ENCODE assay signal across 9 mouse cellular contexts in the genomic region with DNA sequence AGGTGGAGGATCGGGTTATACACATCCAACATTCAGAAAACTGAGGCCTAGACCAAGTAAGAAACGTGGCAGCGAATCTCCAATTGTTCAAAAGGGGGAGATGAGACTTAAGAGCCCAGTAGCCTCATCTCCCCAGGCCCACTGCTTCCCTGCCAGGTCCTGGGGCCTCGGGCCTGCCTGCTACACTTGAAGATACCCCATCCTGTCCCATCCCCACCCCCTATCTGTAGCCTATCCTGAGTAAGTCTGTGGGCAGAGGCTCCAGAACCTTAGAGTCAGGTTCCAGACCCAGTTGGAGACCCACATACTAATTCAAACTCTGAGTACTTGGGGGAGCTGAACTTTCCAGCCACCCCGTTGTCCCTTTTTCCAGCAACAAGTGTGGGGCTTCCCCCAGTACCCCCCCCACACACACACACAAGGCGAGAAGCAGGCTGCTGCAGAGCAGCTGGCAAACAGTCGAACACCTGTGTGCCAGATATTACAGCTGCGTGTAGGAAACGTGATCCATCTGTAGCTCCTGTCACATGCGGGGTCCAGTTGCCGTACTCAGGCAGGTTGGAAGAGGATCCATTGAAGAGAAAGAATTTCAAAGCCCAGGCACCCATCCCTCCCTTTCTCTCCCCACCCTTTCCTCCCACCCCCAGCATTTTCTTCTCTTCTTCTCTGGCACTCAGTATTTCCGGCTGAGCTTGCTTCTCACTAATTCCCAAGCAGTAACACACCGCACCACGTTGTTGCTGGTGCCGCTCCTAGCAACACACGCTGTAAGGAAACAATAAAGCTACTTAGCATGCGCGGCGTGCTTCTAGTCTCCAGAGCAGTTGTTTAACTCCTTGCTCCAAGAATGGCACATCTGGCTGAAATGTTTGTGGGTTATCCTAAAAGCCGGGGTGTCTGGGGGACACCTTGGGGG.
DNase-seq lines count a peak whose midpoint lies in the region; ATAC-seq lines count a peak whose summit lies in the region.
"Had no signal": no experiment of that assay in that cellular context is flagged by ENCODE, and none has a peak within 500 bp of the region (broad histone marks: within the 10 kb centered on the region; RNA-seq: fewer than 3 reads in every experiment).

No protein-coding gene starts in this region.

- no peak overlapping the region for H3K9ac ChIP-seq in kidney, embryonic 14.5 days (ENCODE audit: low read depth, low read length)
- H3K9ac ChIP-seq in embryonic facial prominence, embryonic 13.5 days = no peak overlapping the region
- H3K9ac ChIP-seq: liver, embryonic 13.5 days had no signal

- H3K27me3 ChIP-seq in kidney, embryonic 14.5 days (ENCODE audit: control insufficient read depth, insufficient read depth, low read length) = no peaks in the 10 kb centered on the region
- H3K27me3 ChIP-seq in embryonic facial prominence, embryonic 13.5 days = peaks cover 6% of the 10 kb centered on the region; the same call in 1 of the 2 replicates
- no peaks in the 10 kb centered on the region for H3K27me3 ChIP-seq in limb, embryonic 10.5 days (ENCODE audit: low read depth, poor library complexity, severe bottlenecking)
- H3K27me3 ChIP-seq: liver, embryonic 13.5 days had no signal

- no peaks in the 10 kb centered on the region for H3K9me3 ChIP-seq in kidney, embryonic 14.5 days (ENCODE audit: control insufficient read depth, low read length)
- H3K9me3 ChIP-seq in embryonic facial prominence, embryonic 13.5 days = no peaks in the 10 kb centered on the region
- no peaks in the 10 kb centered on the region for H3K9me3 ChIP-seq in limb, embryonic 10.5 days (replicated peaks)
- H3K9me3 ChIP-seq: liver, embryonic 13.5 days had no signal

- no peak overlapping the region for H3K4me2 ChIP-seq in kidney, embryonic 14.5 days (replicated peaks; ENCODE audit: low read depth, low read length)
- peak overlapping the region; percentile 48 for H3K4me2 ChIP-seq in embryonic facial prominence, embryonic 13.5 days
- H3K4me2 ChIP-seq: liver, embryonic 13.5 days had no signal

- peak; percentile 37; the same call in 1 of the 2 replicates for ATAC-seq in kidney, embryonic 14.5 days (ENCODE audit: low FRiP score, low TSS enrichment)
- ATAC-seq in embryonic facial prominence, embryonic 13.5 days (ENCODE audit: insufficient number of reproducible peaks, insufficient read depth, low FRiP score, low TSS enrichment, low read depth) = peak; percentile 35; the same call in 1 of the 2 replicates
- ATAC-seq in erythroid progenitor cell, adult 5-6 weeks (replicated peaks; ENCODE audit: low FRiP score, poor library complexity, severe bottlenecking) = no peak

- no peak overlapping the region for H3K4me3 ChIP-seq in kidney, embryonic 14.5 days (ENCODE audit: low read length)
- H3K4me3 ChIP-seq in embryonic facial prominence, embryonic 13.5 days = peak overlapping the region; percentile 21; the same call in 1 of the 2 replicates
- H3K4me3 ChIP-seq in limb, embryonic 10.5 days = peak overlapping the region; percentile 35; the same call in 1 of the 2 replicates
- H3K4me3 ChIP-seq: liver, embryonic 13.5 days had no signal

- no peak overlapping the region for H3K27ac ChIP-seq in kidney, embryonic 14.5 days (ENCODE audit: low read depth, low read length)
- no peak overlapping the region for H3K27ac ChIP-seq in embryonic facial prominence, embryonic 13.5 days
- H3K27ac ChIP-seq in limb, embryonic 10.5 days = peak overlapping the region; percentile 36; the same call in 1 of the 2 replicates
- H3K27ac ChIP-seq: liver, embryonic 13.5 days had no signal

- no peaks in the 10 kb centered on the region for H3K36me3 ChIP-seq in kidney, embryonic 14.5 days (ENCODE audit: control insufficient read depth, insufficient read depth, low read length)
- no peaks in the 10 kb centered on the region for H3K36me3 ChIP-seq in embryonic facial prominence, embryonic 13.5 days
- H3K36me3 ChIP-seq in limb, embryonic 10.5 days = no peaks in the 10 kb centered on the region
- H3K36me3 ChIP-seq: liver, embryonic 13.5 days had no signal

- WGBS in kidney, embryonic 14.5 days = 30% methylated on average over 20 of the region's 20 CpGs
- WGBS in embryonic facial prominence, embryonic 13.5 days = 17% methylated on average over 20 of the region's 20 CpGs
- 43% methylated on average over 20 of the region's 20 CpGs for WGBS in limb, embryonic 10.5 days

- peaks cover 26% of the 10 kb centered on the region; the same call in 1 of the 2 replicates for H3K4me1 ChIP-seq in kidney, embryonic 14.5 days (ENCODE audit: control insufficient read depth, insufficient read depth, low read length)
- peaks cover 16% of the 10 kb centered on the region for H3K4me1 ChIP-seq in embryonic facial prominence, embryonic 13.5 days
- peaks cover 40% of the 10 kb centered on the region for H3K4me1 ChIP-seq in limb, embryonic 10.5 days
- H3K4me1 ChIP-seq: liver, embryonic 13.5 days had no signal

- no peak for DNase-seq in kidney, postnatal 36 days
- DNase-seq in limb, embryonic 10.5 days (ENCODE audit: low spot score) = peak; percentile 67
- DNase-seq in right cerebral cortex, postnatal 10 days (ENCODE audit: low spot score in 2 of 2) = peak; percentile 66 to 77
- no peak for DNase-seq in adrenal gland, postnatal 10 days
- DNase-seq in urinary bladder, postnatal 4 days (ENCODE audit: low spot score in 2 of 2) = no peak
- DNase-seq: liver, embryonic 13.5 days had no signal

Comparison
In these comparisons a context has a peak if more than half of its experiments do, and no peak if none do; other contexts are left out.
1. DNase-seq: peak in limb, embryonic 10.5 days (single experiment) and right cerebral cortex, postnatal 10 days (2 of 2); none in kidney, postnatal 36 days (0 of 2), adrenal gland, postnatal 10 days (single experiment) and urinary bladder, postnatal 4 days (0 of 2).